Mouse (Mus musculus): Measurements from ENCODE around the gene Nrsn2.

GRCm38 (mm10) chr2:152321558-152321957, 54.9 kb downstream of the Nrsn2 start:
- TF ChIP-seq CTCF (IDR thresholded peaks at IDR 0.05; ENCODE audit: low read depth, low read length) (no peak), POLR2A (IDR thresholded peaks at IDR 0.05; ENCODE audit: borderline replicate concordance, low read depth, low read length) (no peak)

All from bone marrow macrophage, adult 2 months (primary cell).